Mouse (Mus musculus): ENCODE results near the gene Psma7. TPM values are rescaled to one million over a fixed set of nuclear protein-coding genes. Genes with fewer than 3 reads are reported as not detected.
A peak's percentile ranks its signal among the peaks of the same experiment; 100 is the strongest.

The Psma7 gene
- polyA plus RNA-seq, 1 experiment: 254 TPM

DNA sequence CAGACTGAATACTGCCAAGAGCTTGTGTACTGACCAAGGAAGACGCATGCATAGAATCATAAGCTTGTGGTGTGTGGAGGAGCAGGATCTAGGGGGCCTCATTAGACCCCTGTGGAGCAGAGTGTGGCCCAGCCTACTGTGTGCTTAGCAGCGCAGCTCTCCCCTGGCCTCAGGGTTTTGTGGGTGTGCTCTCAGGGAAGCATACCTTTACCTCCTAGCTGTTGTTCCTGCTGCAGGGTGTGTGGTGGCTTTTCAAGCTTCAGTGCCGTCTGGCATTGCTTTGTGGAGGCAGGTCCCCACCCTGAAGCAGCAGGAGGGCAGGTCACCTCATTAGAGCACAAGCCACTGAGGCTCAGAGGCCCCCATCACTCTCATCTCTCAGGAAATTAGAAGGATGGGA lies 35.4 kb upstream of the Psma7 start:
- Histone ChIP-seq H3K4me3 (replicated peaks; ENCODE audit: insufficient read depth, low read depth, low read length) (no peak overlapping the region), H3K27me3 (ENCODE audit: control insufficient read depth, insufficient read depth, low read length) (no peaks in the 10 kb centered on the region), H3K4me1 (ENCODE audit: control insufficient read depth, insufficient read depth, low read length) (no peaks in the 10 kb centered on the region; the same call in 1 of the 2 replicates), H3K27ac (ENCODE audit: insufficient read depth, low read length) (no peak overlapping the region)
- DNase-seq: no peak
- 80% methylated on average over 3 of the region's 3 CpGs for WGBS
- TF ChIP-seq CTCF (IDR thresholded peaks at IDR 0.05; ENCODE audit: borderline replicate concordance, insufficient read depth, low read depth, low read length): no peak
- TF ChIP-seq POLR2A (IDR thresholded peaks at IDR 0.05; ENCODE audit: borderline replicate concordance, insufficient read depth, low read length): no peak

DNA sequence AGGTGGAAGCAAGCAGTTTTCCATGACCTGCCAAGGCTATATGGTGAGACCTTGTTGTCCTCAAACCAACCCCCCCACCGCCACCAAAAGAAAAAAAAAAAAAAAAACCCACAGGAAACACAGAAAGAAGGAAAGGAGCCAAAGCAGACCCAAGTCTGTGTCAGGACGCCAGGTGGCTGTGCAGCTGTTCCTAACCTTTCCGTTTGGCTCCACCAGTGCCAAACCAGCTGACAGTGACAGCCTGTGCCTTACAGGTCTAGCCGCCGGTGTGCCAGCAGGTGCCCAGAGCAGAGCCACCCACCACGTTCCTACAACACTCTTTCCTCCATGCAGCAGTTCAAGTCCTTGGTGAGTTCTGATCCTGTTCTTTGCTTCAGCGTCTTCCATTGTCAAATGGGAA lies 30.7 kb upstream of the Psma7 start:
- no peak for TF ChIP-seq POLR2A (IDR thresholded peaks at IDR 0.05; ENCODE audit: borderline replicate concordance, insufficient read depth, low read length)
- no peak for TF ChIP-seq CTCF (IDR thresholded peaks at IDR 0.05; ENCODE audit: borderline replicate concordance, insufficient read depth, low read depth, low read length)
- H3K27me3 ChIP-seq (ENCODE audit: control insufficient read depth, insufficient read depth, low read length): no peaks in the 10 kb centered on the region

DNA sequence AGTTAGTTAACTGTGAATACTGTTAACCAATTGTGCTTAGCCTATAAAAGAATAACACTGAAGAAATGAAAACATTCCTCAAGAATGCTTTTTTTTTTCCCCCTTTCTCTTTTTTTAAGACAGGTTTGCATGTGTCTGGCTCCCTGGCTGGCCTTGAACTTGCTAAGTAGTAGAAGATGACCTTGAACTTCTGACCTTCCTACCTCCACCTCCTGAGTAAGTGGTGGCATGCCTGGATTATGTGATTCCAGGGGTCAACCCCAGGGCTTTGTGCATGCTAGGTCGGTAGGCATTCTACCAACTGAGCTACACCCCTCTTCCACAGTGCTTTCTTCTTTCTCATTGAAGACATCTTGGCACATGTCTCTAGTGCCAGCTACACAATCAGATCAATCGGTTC lies 29.4 kb upstream of the Psma7 start:
- TF ChIP-seq CTCF (IDR thresholded peaks at IDR 0.05; ENCODE audit: borderline replicate concordance, insufficient read depth, low read depth, low read length): no peak
- Histone ChIP-seq H3K4me3 (replicated peaks; ENCODE audit: insufficient read depth, low read depth, low read length) (no peak overlapping the region), H3K27ac (ENCODE audit: insufficient read depth, low read length) (no peak overlapping the region), H3K27me3 (ENCODE audit: control insufficient read depth, insufficient read depth, low read length) (no peaks in the 10 kb centered on the region), H3K4me1 (ENCODE audit: control insufficient read depth, insufficient read depth, low read length) (peaks cover 4% of the 10 kb centered on the region)
- WGBS: 65% methylated on average over 2 of the region's 2 CpGs
- no peak for DNase-seq

More for the DNA sequence above, 30.7 kb upstream of the Psma7 start:
- Histone ChIP-seq H3K27ac (ENCODE audit: insufficient read depth, low read length) (no peak overlapping the region), H3K4me3 (replicated peaks; ENCODE audit: insufficient read depth, low read depth, low read length) (no peak overlapping the region), H3K4me1 (ENCODE audit: control insufficient read depth, insufficient read depth, low read length) (peaks cover 4% of the 10 kb centered on the region)
- DNase-seq: no peak
- 41% methylated on average over 7 of the region's 7 CpGs for WGBS

DNA sequence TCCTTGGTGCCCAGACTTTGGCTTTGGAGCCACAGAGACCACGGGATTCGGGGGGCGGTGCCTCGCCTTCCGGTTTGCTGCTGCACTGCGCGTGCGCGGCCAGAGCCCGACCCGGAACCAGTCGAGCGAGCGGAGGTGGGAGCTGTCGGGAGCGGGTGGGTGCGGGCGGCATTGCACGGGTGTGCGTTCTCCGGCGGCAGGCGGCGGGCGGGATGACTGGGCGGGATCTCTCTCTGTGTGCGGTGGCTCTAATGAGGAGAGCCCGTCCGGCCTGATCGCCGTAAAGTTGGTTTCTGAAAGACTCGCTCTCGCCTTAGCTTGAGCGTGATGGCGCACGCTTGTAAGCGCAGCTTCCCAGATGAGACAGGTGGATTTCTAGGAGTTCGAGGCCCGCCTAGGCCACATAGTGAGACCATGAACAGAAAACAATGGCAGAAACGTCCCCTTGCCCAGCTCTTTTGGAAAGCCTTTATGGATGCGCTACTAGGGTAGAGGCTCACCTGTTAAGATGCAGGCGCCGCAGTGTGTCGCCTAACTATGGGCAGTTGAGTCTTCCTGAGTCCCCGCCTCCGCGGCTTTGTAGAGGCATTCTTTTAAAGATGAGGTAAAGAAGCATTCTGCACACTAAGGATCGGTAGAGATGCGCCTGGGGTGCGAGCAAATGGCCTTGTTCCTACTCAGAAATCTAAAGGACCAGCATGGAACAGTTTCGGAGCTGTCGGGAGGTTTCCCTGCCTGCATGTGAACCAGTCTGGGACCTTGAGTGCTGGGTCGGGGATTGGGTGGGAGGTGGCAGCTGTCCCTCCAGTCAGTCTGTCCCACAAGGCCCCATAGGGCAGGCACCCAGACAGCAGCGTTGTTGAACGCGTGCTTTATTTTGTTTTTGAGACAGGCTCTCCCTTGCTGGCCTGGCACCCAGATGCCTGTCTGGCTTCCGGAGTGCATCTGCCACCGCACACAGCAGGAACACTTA lies 28.5 kb upstream of the Psma7 start, which contains the start of gene Mtg2:
Mtg2 (plus strand) TSS at position 108 of the 973 bp plus-strand sequence.
- H3K4me3 ChIP-seq (replicated peaks; ENCODE audit: insufficient read depth, low read depth, low read length): peak within 1 kb of the TSS; percentile 71
- peaks cover 4% of the 10 kb centered on the region for H3K4me1 ChIP-seq (ENCODE audit: control insufficient read depth, insufficient read depth, low read length)
- WGBS: 1% methylated on average over 58 of the region's 58 CpGs
- no peaks in the 10 kb centered on the region for H3K27me3 ChIP-seq (ENCODE audit: control insufficient read depth, insufficient read depth, low read length)
- DNase-seq: peak; percentile 95 to 98
- H3K27ac ChIP-seq (ENCODE audit: insufficient read depth, low read length): peak within 1 kb of the TSS; percentile 30
- peak; percentile 92 for TF ChIP-seq POLR2A (IDR thresholded peaks at IDR 0.05; ENCODE audit: borderline replicate concordance, insufficient read depth, low read length)
- TF ChIP-seq CTCF (IDR thresholded peaks at IDR 0.05; ENCODE audit: borderline replicate concordance, insufficient read depth, low read depth, low read length): no peak

DNA sequence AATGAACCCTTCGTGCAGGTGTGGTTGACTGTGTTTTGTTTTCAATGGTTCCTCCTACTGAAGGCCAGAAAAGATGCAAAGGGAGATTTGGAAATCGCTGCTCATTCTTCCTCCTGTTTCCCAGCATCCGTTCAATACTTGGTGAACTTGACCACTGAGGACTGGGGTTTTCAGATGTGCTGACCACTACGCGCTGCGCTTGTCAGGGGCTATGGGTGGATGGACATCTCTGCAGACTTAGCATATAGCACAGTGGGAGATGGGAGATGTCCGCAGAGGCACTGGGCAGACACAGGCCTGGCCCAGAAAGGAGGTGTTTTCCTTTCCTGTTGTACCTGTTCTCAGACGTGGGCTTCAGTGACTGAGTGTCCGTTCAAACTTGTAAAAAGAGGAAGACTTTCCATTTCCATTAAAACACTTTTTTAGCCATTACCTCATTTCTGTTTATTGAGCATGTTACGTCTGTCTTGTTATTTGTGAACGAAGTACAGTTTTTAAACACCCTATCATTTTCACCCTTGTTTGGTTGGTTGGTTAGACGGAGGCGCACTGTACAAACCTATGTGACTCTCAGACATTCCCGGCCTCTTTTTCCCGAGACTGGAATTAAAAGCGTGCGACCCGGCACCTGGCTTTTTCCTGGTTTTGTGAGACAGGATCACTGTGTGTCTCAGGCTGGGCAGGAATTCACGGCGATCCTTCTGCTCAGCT lies 27.7 kb upstream of the Psma7 start:
- Histone ChIP-seq H3K27me3 (ENCODE audit: control insufficient read depth, insufficient read depth, low read length) (no peaks in the 10 kb centered on the region), H3K27ac (ENCODE audit: insufficient read depth, low read length) (no peak overlapping the region), H3K4me1 (ENCODE audit: control insufficient read depth, insufficient read depth, low read length) (peaks cover 4% of the 10 kb centered on the region), H3K4me3 (replicated peaks; ENCODE audit: insufficient read depth, low read depth, low read length) (peak overlapping the region; percentile 71)
- WGBS: 32% methylated on average over 20 of the region's 20 CpGs
- TF ChIP-seq CTCF (IDR thresholded peaks at IDR 0.05; ENCODE audit: borderline replicate concordance, insufficient read depth, low read depth, low read length) (no peak), POLR2A (IDR thresholded peaks at IDR 0.05; ENCODE audit: borderline replicate concordance, insufficient read depth, low read length) (no peak)
- DNase-seq: no peak

DNA sequence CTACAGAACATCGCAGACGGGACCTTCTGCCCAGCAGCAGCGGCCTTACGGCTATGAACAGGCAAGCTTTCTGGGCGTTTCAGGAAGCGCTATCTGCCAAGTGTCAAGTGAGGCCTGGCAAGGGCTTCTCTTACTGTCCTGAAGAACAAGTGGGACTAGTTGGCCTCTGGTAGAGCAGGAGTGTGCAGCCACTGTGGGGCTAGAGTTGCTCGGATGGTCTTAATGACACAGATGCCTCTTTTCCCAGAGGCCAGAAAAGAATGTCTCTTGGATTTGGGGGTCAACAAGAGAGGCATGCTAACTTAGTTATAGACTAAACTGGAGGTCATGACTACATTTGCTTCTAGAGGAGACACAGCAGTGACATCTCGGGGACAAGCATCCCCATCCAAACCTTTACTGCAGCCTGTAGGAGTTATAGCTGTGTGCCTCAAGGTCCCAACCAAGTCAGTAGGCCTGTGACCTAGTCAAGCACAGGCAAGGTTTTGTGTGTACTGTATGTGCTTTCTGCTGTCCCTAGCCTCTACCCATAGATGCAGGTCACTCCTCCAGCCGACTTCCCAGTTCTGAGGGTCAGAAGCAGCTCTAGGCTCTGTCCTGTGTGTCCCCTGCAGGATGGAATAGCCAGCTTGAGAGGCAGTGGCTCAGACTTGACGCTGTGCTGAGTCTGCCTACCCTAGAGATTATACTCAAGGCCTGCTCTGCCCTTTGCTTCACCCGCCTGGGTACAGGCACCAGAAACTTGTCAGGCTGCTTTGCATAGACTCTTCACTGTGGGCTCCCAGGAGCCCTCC lies 21.3 kb upstream of the Psma7 start:
- no peaks in the 10 kb centered on the region for H3K4me1 ChIP-seq (ENCODE audit: control insufficient read depth, insufficient read depth, low read length)
- 91% methylated on average over 11 of the region's 11 CpGs for WGBS
- no peak for TF ChIP-seq POLR2A (IDR thresholded peaks at IDR 0.05; ENCODE audit: borderline replicate concordance, insufficient read depth, low read length)
- no peak for TF ChIP-seq CTCF (IDR thresholded peaks at IDR 0.05; ENCODE audit: borderline replicate concordance, insufficient read depth, low read depth, low read length)
- H3K27ac ChIP-seq (ENCODE audit: insufficient read depth, low read length): no peak overlapping the region
- no peaks in the 10 kb centered on the region for H3K27me3 ChIP-seq (ENCODE audit: control insufficient read depth, insufficient read depth, low read length)
- no peak for DNase-seq
- no peak overlapping the region for H3K4me3 ChIP-seq (replicated peaks; ENCODE audit: insufficient read depth, low read depth, low read length)

DNA sequence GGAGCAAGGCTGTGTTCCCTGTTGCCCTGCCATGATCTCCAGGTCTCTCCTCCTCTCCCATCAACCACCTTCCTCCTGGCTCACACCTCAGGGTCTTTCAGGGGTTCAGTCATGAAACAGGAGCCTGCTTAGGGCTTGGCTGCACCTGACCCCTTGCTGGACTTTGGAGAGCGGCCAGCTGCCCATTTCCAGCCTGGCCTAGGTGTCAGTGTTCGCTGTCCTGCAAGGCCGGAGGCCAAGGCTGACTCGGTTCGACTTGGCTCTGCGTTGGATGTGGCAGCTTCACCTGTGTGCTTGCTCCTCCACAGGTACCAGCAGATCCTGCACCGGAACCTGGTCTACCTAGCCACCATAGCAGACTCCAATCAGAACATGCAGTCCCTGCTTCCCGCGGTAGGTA lies 10.8 kb upstream of the Psma7 start:
- no peak for DNase-seq
- no peak for TF ChIP-seq CTCF (IDR thresholded peaks at IDR 0.05; ENCODE audit: borderline replicate concordance, insufficient read depth, low read depth, low read length)
- TF ChIP-seq POLR2A (IDR thresholded peaks at IDR 0.05; ENCODE audit: borderline replicate concordance, insufficient read depth, low read length): no peak
- Histone ChIP-seq H3K4me3 (replicated peaks; ENCODE audit: insufficient read depth, low read depth, low read length) (no peak overlapping the region), H3K27me3 (ENCODE audit: control insufficient read depth, insufficient read depth, low read length) (no peaks in the 10 kb centered on the region), H3K4me1 (ENCODE audit: control insufficient read depth, insufficient read depth, low read length) (peaks cover 12% of the 10 kb centered on the region), H3K27ac (ENCODE audit: insufficient read depth, low read length) (no peak overlapping the region)
- 61% methylated on average over 9 of the region's 9 CpGs for WGBS

Data from cerebellum, adult 2 months (tissue).